Mouse (Mus musculus) midbrain, embryonic 12.5 days (tissue): ENCODE data around the gene Cep128. TPM values are rescaled to one million over a fixed set of nuclear protein-coding genes. Genes with fewer than 3 reads are reported as not detected.

Experiments
- ATAC-seq: fragments of 200-750 bp; cut with Nextera tagmentation; 2 replicates; pipeline ENCODE4 v1.8.0; 2017; ENCODE audit warnings: low read depth, moderate TSS enrichment, moderate library complexity; ENCODE audit not compliant: low FRiP score
- H3K27ac ChIP-seq: fragments of 300-500 bp; sonication (generic); replicated peaks from 2 replicates; pipeline ENCODE4 v1.5.1; 2016; ENCODE audit warnings: mild to moderate bottlenecking
- H3K27me3 ChIP-seq: fragments of 300-500 bp; sonication (generic); 2 replicates; pipeline ENCODE4 v1.6.1; 2016; ENCODE audit warnings: mild to moderate bottlenecking
- H3K36me3 ChIP-seq: fragments of 300-500 bp; sonication (generic); 2 replicates; pipeline ENCODE4 v1.6.1; 2016
- H3K4me1 ChIP-seq: fragments of 300-500 bp; sonication (generic); 2 replicates; pipeline ENCODE4 v1.6.1; 2016
- H3K4me2 ChIP-seq: fragments of 300-500 bp; sonication (generic); replicated peaks from 2 replicates; pipeline ENCODE4 v1.6.1; 2016; ENCODE audit warnings: mild to moderate bottlenecking, moderate library complexity
- H3K4me3 ChIP-seq: fragments of 300-500 bp; sonication (generic); 2 replicates; pipeline ENCODE4 v1.5.1; 2016; ENCODE audit warnings: mild to moderate bottlenecking
- H3K9ac ChIP-seq: fragments of 300-500 bp; sonication (generic); replicated peaks from 2 replicates; pipeline ENCODE4 v1.6.1; 2016; ENCODE audit warnings: mild to moderate bottlenecking, moderate library complexity
- H3K9me3 ChIP-seq: fragments of 300-500 bp; sonication (generic); 2 replicates; pipeline ENCODE4 v1.6.1; 2016; ENCODE audit warnings: mild to moderate bottlenecking
- WGBS: fragments of 180-500 bp; shearing (Covaris S2); methylation state at CpG from one replicate; pipeline ENCODE4 v1.1.7; 2016; 5-methylcytosine and 5-hydroxymethylcytosine counted together
- polyA plus RNA-seq: library from polyadenylated mRNA; unstranded; fragments of >200 nt; fragmentation: Nextera tagmentation; extraction: Ambion mirVana; gene quantifications from 2 replicates; pipeline ENCODE4 v1.2.1, GENCODE M21; 2016

Gene Cep128
- polyA plus RNA-seq, 1 experiment from 2014 or later: 8.5 TPM

DNA sequence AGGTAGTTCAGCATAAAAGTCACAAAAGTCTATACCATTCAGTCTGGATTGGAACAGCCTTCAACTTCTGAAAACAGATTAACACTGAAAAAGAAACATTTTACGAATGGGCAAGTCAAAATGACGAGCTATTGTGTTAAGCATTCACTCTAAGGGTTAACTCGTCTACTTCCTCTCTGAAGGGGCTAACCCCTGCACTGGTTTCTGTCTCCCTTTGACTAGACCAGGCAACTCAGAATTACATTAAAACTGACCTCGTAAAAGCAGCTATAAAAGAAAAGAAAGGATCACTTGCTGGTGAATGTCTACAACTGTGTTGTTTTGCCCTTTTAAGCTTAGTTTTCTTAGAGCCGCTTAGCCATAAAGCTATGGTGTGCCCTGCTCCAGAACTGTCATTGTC, 79.2 kb downstream of the Cep128 start:
- Histone ChIP-seq H3K4me1 (no peaks in the 10 kb centered on the region), H3K4me3 (no peak overlapping the region), H3K9me3 (no peaks in the 10 kb centered on the region), H3K36me3 (no peaks in the 10 kb centered on the region), H3K27me3 (no peaks in the 10 kb centered on the region), H3K9ac (no peak overlapping the region), H3K27ac (no peak overlapping the region), H3K4me2 (no peak overlapping the region)
- WGBS: 72% methylated on average over 5 of the region's 5 CpGs
- ATAC-seq: no peak

DNA sequence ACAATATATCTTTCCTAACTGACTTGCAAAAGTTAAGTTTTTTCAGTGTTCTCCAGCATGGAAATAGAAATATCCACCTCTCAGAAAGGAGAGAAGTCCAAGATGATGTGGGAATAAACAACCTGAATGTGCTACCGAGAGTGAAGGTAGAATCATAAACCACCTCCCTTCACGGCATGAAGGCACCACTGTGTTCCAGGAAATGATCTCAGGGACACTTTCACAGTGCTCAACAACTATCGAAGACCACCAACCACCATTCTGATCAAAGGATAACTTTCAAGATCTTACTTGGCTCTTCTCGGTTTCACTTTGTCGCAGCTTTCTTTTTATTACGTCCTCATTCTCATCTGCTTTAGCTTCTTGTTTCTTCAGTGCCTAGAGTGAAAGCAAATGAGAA, 85.5 kb downstream of the Cep128 start:
- no peak overlapping the region for H3K27ac ChIP-seq
- 95% methylated on average over 6 of the region's 6 CpGs for WGBS
- no peaks in the 10 kb centered on the region for H3K27me3 ChIP-seq
- H3K9me3 ChIP-seq: peaks cover 3% of the 10 kb centered on the region; the same call in 1 of the 2 replicates
- H3K4me2 ChIP-seq: no peak overlapping the region
- no peak overlapping the region for H3K4me3 ChIP-seq
- no peak overlapping the region for H3K9ac ChIP-seq
- H3K4me1 ChIP-seq: no peaks in the 10 kb centered on the region
- ATAC-seq: no peak
- peaks cover 8% of the 10 kb centered on the region for H3K36me3 ChIP-seq

DNA sequence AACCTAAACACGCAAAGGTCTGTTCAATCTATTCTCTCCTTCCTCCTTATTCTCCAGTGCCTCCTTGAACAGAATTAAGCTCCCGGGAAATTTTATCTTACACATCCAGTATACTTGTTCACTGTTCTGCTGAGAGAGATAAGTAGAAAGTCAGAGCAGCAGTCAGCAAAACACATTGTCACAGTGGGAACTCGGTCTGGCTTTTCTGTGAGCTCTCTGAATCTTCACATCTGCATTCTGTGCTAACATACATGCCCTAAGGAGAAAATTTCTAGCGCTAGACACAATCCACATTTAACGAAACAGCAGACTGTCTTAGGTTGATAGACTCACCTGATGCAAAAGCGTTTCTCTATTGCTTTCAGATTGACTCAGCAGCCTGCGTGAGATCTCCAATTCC, 88.3 kb downstream of the Cep128 start:
- H3K4me3 ChIP-seq: no peak overlapping the region
- no peak overlapping the region for H3K9ac ChIP-seq
- no peaks in the 10 kb centered on the region for H3K27me3 ChIP-seq
- no peak for ATAC-seq
- H3K27ac ChIP-seq: no peak overlapping the region
- 82% methylated on average over 7 of the region's 7 CpGs for WGBS
- H3K4me2 ChIP-seq: no peak overlapping the region
- peaks cover 8% of the 10 kb centered on the region for H3K36me3 ChIP-seq
- peaks cover 3% of the 10 kb centered on the region; the same call in 1 of the 2 replicates for H3K9me3 ChIP-seq
- H3K4me1 ChIP-seq: no peaks in the 10 kb centered on the region

DNA sequence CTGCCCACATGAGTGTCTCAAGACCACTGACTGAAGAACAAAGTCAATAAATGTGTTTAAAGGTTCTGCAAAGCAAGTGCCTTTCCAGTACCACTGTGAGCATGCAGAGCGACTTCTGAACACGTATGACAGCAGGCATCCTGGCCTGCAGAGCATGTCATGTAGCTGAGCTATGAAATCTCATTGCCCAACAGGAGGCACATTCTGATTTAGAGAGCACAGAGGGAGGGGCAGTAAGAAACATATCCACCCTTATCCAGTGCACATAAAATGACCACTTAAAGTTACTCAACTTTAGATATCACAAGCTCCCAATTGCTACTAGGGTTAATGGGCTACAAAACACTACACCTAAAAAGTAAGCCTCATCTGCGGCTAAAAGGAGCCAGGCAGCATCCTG, 88.8 kb downstream of the Cep128 start:
- H3K4me1 ChIP-seq: no peaks in the 10 kb centered on the region
- H3K4me3 ChIP-seq: no peak overlapping the region
- ATAC-seq: no peak
- 91% methylated on average over 3 of the region's 3 CpGs for WGBS
- no peaks in the 10 kb centered on the region for H3K27me3 ChIP-seq
- H3K27ac ChIP-seq: no peak overlapping the region
- H3K9me3 ChIP-seq: peaks cover 3% of the 10 kb centered on the region; the same call in 1 of the 2 replicates
- H3K36me3 ChIP-seq: peaks cover 8% of the 10 kb centered on the region
- H3K9ac ChIP-seq: no peak overlapping the region
- H3K4me2 ChIP-seq: no peak overlapping the region

DNA sequence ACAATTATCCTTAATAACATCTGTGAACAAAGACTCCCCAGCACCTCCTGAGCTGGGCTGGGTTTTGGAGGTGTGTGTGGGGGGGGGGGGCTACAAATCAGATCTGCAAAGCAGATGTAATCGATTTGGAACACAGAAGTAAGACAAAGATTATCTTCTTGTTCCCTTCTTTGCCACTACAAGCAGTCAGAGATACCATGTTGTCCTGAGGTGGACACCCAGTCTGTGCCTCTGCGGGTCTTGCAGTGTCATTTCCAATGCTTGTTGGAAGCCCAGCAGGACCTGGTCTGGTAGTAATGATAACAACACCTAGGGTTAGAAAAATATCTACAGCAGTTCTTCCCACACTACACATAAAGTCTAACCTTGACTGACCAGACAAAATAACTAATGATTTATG, 110.3 kb downstream of the Cep128 start:
- Histone ChIP-seq H3K36me3 (no peaks in the 10 kb centered on the region), H3K4me1 (no peaks in the 10 kb centered on the region), H3K27ac (no peak overlapping the region), H3K4me3 (no peak overlapping the region), H3K9ac (no peak overlapping the region), H3K27me3 (no peaks in the 10 kb centered on the region), H3K9me3 (no peaks in the 10 kb centered on the region), H3K4me2 (no peak overlapping the region)
- 88% methylated on average over 2 of the region's 2 CpGs for WGBS
- ATAC-seq: no peak

DNA sequence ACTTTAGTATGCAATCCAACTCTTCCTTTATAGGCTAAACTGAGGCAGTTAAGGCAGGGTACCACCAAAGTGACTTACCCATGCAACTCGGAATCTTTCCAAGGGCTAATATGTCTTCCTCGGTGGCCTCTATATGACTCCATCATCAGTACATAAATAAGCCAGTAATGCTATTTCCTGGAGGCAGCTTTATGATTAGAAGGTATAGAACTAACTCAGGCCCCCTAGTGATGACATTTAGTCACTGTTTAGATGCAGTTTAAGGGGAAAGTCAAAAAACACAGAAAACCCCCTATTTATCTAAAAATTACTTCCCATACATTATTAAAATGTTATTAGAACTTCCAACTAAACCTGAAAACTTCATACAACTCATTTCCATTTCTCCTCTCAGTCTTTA, 114.6 kb downstream of the Cep128 start:
- Histone ChIP-seq H3K36me3 (no peaks in the 10 kb centered on the region), H3K4me3 (no peak overlapping the region), H3K4me2 (no peak overlapping the region), H3K27ac (no peak overlapping the region), H3K4me1 (0 out of 2 replicates have a peak, but pooled peaks cover 4% of the 10 kb centered on the region), H3K27me3 (no peaks in the 10 kb centered on the region), H3K9ac (no peak overlapping the region), H3K9me3 (no peaks in the 10 kb centered on the region)
- 96% methylated on average over 2 of the region's 2 CpGs for WGBS
- no peak for ATAC-seq

DNA sequence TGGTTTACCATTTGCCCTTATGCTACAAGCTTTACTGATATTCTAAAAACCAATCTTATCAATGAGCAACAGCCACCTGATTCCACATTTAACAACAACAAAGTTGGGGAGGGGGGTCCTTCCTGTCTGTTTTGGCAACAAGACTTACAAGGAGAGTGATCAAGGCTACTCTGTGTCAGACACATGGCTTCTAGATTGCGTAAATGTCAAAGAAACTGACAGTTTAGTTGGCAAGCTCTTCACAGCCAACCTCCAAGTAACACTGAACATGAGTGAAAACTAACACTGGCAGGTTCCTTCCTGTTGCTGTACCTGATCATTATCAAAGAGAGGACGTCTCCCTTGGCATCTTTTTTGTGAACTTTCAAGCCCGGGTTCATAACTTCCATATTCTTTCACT, 115.2 kb downstream of the Cep128 start:
- no peak for ATAC-seq
- Histone ChIP-seq H3K27ac (no peak overlapping the region), H3K27me3 (no peaks in the 10 kb centered on the region), H3K36me3 (no peaks in the 10 kb centered on the region), H3K4me2 (no peak overlapping the region), H3K4me3 (no peak overlapping the region), H3K9me3 (no peaks in the 10 kb centered on the region), H3K4me1 (0 out of 2 replicates have a peak, but pooled peaks cover 6% of the 10 kb centered on the region), H3K9ac (no peak overlapping the region)
- 91% methylated on average over 3 of the region's 3 CpGs for WGBS

DNA sequence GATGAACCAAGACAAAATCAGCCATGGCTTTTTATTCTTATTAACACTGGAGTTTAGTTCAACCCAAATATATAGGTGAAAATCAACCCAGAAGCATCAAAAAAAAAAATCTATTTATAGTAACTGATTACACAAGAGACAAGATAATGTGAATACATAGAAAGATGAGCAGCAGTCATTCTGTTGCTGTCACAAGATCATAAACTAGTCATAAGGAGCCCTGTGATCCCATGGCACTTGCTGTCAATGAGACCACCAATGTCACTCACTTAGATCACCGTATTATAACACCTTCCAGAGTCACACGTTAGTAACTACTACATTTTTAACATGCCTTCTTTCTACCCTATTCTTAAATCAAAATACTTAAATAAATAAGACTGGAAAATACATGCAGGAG, 118.2 kb downstream of the Cep128 start:
- H3K27ac ChIP-seq: no peak overlapping the region; the same call in 1 of the 2 replicates
- 0 out of 2 replicates have a peak, but pooled peaks cover 6% of the 10 kb centered on the region for H3K4me1 ChIP-seq
- H3K4me3 ChIP-seq: no peak overlapping the region
- H3K36me3 ChIP-seq: no peaks in the 10 kb centered on the region
- no peak overlapping the region for H3K4me2 ChIP-seq
- no peak for ATAC-seq
- H3K27me3 ChIP-seq: no peaks in the 10 kb centered on the region
- 66% methylated on average over 2 of the region's 2 CpGs for WGBS
- H3K9me3 ChIP-seq: no peaks in the 10 kb centered on the region
- H3K9ac ChIP-seq: no peak overlapping the region

DNA sequence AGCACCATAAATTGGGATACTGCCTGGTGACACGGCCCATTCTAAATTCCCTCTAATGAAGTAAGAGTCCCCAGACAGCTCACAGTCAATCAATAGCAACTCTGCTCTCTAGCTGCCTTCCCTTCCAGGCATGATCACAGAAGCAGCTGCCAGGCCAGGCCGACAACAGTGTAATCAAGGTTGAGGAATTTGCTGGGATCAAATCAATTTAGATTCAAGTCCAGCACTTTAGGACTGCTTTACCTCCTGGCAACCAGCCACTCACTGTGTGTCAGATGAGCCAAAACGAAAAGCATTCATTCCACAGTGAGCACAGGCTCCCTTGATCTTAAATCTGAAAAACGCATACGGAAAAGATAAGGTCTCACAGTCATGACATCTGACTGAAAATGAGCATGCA, 118.7 kb downstream of the Cep128 start:
- peak; percentile 90 for ATAC-seq
- Histone ChIP-seq H3K9me3 (no peaks in the 10 kb centered on the region), H3K27ac (peak overlapping the region; percentile 52), H3K4me1 (0 out of 2 replicates have a peak, but pooled peaks cover 6% of the 10 kb centered on the region), H3K36me3 (no peaks in the 10 kb centered on the region), H3K27me3 (no peaks in the 10 kb centered on the region), H3K4me3 (no peak overlapping the region), H3K4me2 (no peak overlapping the region), H3K9ac (no peak overlapping the region)
- 48% methylated on average over 5 of the region's 5 CpGs for WGBS

DNA sequence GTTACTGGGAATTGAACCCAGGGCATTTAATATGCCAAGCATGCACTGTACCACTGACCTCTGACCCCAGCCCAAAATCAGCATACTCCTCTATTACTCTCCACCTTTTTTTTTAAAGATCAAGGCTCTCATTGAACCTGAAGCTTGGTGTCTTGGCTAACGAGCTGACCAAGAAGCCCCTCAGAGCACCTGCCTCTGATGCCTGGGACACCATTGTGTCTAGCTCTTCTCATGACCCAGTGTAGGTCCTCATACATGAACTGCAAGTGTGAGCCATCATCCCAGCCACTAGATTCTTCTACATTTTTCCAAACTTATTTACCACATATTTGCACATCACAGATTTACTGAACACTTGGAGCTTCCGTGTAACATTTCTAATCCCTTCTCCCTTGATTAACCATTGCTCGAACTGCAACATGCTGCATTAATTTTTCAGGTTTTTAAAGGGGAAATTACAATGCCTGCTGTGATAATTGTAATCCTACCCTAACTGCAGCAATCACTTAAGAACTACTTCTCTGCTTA, 119.3 kb downstream of the Cep128 start:
- Histone ChIP-seq H3K4me3 (no peak overlapping the region), H3K36me3 (peaks cover 3% of the 10 kb centered on the region; the same call in 1 of the 2 replicates), H3K4me2 (no peak overlapping the region), H3K9ac (no peak overlapping the region), H3K4me1 (0 out of 2 replicates have a peak, but pooled peaks cover 6% of the 10 kb centered on the region), H3K27ac (peak overlapping the region; percentile 35), H3K27me3 (no peaks in the 10 kb centered on the region), H3K9me3 (no peaks in the 10 kb centered on the region)
- 57% methylated on average over 3 of the region's 3 CpGs for WGBS
- ATAC-seq: peak; percentile 51

DNA sequence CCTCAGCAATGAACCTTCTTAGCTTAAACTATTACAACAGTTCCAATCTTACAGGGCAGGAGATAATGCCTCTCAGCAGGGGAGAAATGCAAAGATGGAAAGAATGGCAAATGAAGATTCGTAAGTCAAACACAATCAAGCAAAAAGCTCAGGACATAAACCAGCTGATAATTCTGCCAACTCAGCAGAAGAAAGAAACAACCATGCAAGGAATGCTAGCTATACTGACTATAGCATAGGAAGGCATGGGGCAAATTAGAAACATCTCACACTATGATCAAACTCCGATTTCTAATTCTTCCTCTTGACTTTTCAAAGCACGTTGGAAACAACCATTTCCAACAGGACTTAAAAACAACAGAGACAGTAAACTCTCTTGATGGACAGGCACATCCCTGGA, 120.5 kb downstream of the Cep128 start:
- no peak for ATAC-seq

DNA sequence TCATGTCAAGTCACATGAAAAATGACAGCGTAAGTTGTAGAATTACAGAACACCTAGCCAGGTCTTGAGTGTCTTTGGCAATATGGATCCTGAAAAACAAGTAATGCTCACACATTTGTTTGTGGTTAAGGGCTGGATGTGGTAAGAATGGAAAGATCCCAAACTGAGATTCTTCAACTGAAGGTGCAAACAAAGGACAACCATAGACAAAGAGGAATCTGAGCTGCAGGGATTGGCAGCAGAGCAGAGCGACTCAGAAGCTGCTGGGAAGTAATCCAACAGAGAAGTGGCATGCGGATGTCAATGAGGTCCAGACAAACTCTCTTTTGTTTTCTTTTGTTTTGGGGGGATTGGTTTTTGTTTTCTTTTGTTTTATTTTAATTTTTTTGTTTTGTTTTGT, 121.4 kb downstream of the Cep128 start:
- 76% methylated on average over 3 of the region's 3 CpGs for WGBS
- no peak overlapping the region for H3K27ac ChIP-seq
- 0 out of 2 replicates have a peak, but pooled peaks cover 6% of the 10 kb centered on the region for H3K4me1 ChIP-seq
- H3K9ac ChIP-seq: no peak overlapping the region
- no peaks in the 10 kb centered on the region for H3K27me3 ChIP-seq
- H3K4me2 ChIP-seq: no peak overlapping the region
- ATAC-seq: no peak
- H3K9me3 ChIP-seq: no peaks in the 10 kb centered on the region
- H3K36me3 ChIP-seq: peaks cover 6% of the 10 kb centered on the region; the same call in 1 of the 2 replicates
- H3K4me3 ChIP-seq: no peak overlapping the region

More for the DNA sequence above, 120.5 kb downstream of the Cep128 start:
- no peaks in the 10 kb centered on the region for H3K27me3 ChIP-seq
- peaks cover 6% of the 10 kb centered on the region; the same call in 1 of the 2 replicates for H3K36me3 ChIP-seq
- H3K4me2 ChIP-seq: no peak overlapping the region
- H3K4me1 ChIP-seq: 0 out of 2 replicates have a peak, but pooled peaks cover 6% of the 10 kb centered on the region
- H3K9ac ChIP-seq: no peak overlapping the region
- no peak overlapping the region for H3K27ac ChIP-seq
- H3K9me3 ChIP-seq: no peaks in the 10 kb centered on the region
- H3K4me3 ChIP-seq: no peak overlapping the region
- 66% methylated on average over 3 of the region's 3 CpGs for WGBS

DNA sequence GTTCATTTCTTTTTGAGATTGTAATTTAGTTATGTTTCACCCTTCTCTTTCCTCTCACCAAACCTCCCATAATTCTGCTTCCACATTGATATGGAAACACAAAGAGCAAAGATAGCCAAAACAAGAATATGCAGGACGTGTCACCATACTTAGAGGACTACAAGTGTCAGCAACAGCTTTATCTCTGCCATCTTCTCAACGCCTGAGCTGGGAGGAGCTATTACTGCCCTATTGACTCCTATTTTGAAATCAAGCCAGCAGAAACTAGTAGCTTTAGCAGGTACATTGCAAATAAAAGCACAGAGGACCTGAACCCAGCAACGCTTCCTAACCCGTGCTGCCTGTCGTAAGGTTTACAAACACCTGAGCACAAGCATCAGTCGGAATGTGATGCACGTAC, 127.9 kb downstream of the Cep128 start:
- Histone ChIP-seq H3K27me3 (no peaks in the 10 kb centered on the region), H3K36me3 (peaks cover 6% of the 10 kb centered on the region; the same call in 1 of the 2 replicates), H3K9me3 (no peaks in the 10 kb centered on the region), H3K4me2 (no peak overlapping the region), H3K9ac (no peak overlapping the region), H3K4me1 (no peaks in the 10 kb centered on the region), H3K4me3 (no peak overlapping the region), H3K27ac (no peak overlapping the region)
- no peak for ATAC-seq
- 92% methylated on average over 7 of the region's 7 CpGs for WGBS
